Comparison of ENCODE assay signal across 10 mouse cellular contexts in genomic region chr5:139409412-139409811, GRCm38 (mm10). TPM values are rescaled to one million over a fixed set of nuclear protein-coding genes. Genes with fewer than 3 reads are reported as not detected.
DNase-seq lines count a peak whose midpoint lies in the region; ATAC-seq and TF ChIP-seq lines count a peak whose summit lies in the region.
"Had no signal": no experiment of that assay in that cellular context is flagged by ENCODE, and none has a peak within 500 bp of the region (broad histone marks: within the 10 kb centered on the region; RNA-seq: fewer than 3 reads in every experiment).

No protein-coding gene starts in this region.

- no peaks in the 10 kb centered on the region; the same call in 1 of the 2 replicates for H3K4me1 ChIP-seq in cortical plate, adult 2 months (ENCODE audit: control insufficient read depth, insufficient read depth, low read length)
- H3K4me1 ChIP-seq in midbrain, embryonic 13.5 days (replicated peaks) = 0 out of 2 replicates have a peak, but pooled peaks cover 4% of the 10 kb centered on the region

- H3K27me3 ChIP-seq in midbrain, embryonic 13.5 days = no peaks in the 10 kb centered on the region
- H3K27me3 ChIP-seq: embryonic facial prominence, embryonic 12.5 days; neural tube, embryonic 12.5 days had no signal

- H3K4me3 ChIP-seq in cortical plate, adult 2 months (ENCODE audit: insufficient read depth, low read length) = no peak overlapping the region
- H3K4me3 ChIP-seq in midbrain, embryonic 13.5 days (replicated peaks) = no peak overlapping the region
- H3K4me3 ChIP-seq: embryonic facial prominence, embryonic 12.5 days; neural tube, embryonic 12.5 days had no signal

- H3K36me3 ChIP-seq in midbrain, embryonic 13.5 days = peaks cover 5% of the 10 kb centered on the region
- H3K36me3 ChIP-seq: embryonic facial prominence, embryonic 12.5 days; neural tube, embryonic 12.5 days had no signal

- H3K27ac ChIP-seq in cortical plate, adult 2 months (ENCODE audit: insufficient read depth, low read length) = peak overlapping the region; percentile 78
- H3K27ac ChIP-seq in midbrain, embryonic 13.5 days = no peak overlapping the region
- H3K27ac ChIP-seq: embryonic facial prominence, embryonic 12.5 days; neural tube, embryonic 12.5 days had no signal

- 91% methylated on average over 12 of the region's 12 CpGs for WGBS in midbrain, embryonic 13.5 days

- TF ChIP-seq POLR2A in cortical plate, adult 2 months (IDR thresholded peaks at IDR 0.05; ENCODE audit: extremely low read depth, insufficient read depth, low read length) = no peak

- ATAC-seq in midbrain, embryonic 13.5 days = no peak

- no peak for TF ChIP-seq CTCF in cortical plate, adult 2 months (IDR thresholded peaks at IDR 0.05; ENCODE audit: extremely low read depth, insufficient read depth, low read length)

- intact Hi-C loops in heart, postnatal 36 days (cut with DNase I) = loop anchor here (2.0 to 10.0 kb wide), 3 partner anchors 23 to 385 kb away; partner anchors contain the start of genes 3110082I17Rik and Mafk

- H3K4me2 ChIP-seq in midbrain, embryonic 13.5 days (replicated peaks) = no peak overlapping the region
- H3K4me2 ChIP-seq: embryonic facial prominence, embryonic 12.5 days; neural tube, embryonic 12.5 days had no signal

- DNase-seq in cerebellum, postnatal 25 days = peak; percentile 35 to 55
- DNase-seq in cerebellum, adult 18-20 months = no peak
- DNase-seq in heart, postnatal 36 days = peak; percentile 75 to 80
- DNase-seq in lung, postnatal 36 days = peak; percentile 85
- no peak for DNase-seq in cerebellum, postnatal 36 days
- DNase-seq in frontal cortex, postnatal 14 days (ENCODE audit: low spot score in 2 of 2) = no peak

- H3K9me3 ChIP-seq in midbrain, embryonic 13.5 days = no peaks in the 10 kb centered on the region
- H3K9me3 ChIP-seq: embryonic facial prominence, embryonic 12.5 days; neural tube, embryonic 12.5 days had no signal

- H3K9ac ChIP-seq in midbrain, embryonic 13.5 days (replicated peaks) = no peak overlapping the region
- H3K9ac ChIP-seq: embryonic facial prominence, embryonic 12.5 days; neural tube, embryonic 12.5 days had no signal

RNA-seq across cellular contexts. Expression of gene C130050O18Rik, which starts 4.3 kb away (rescaled TPM):
- polyA plus RNA-seq in cortical plate, adult 2 months (2012; rRNA removed) = 0.44 TPM in 2 replicates
- under 1 TPM; 0.62 to 0.64 TPM for total RNA-seq in heart, postnatal 36 days (2021)
- polyA plus RNA-seq in midbrain, embryonic 13.5 days (2015; fragmentation: Nextera tagmentation; extraction: Ambion mirVana) = 0.13 TPM in 1 of 2 replicates, not detected in the other

RNA-seq across cellular contexts. Expression of gene Gper1, which starts 13.5 kb away (rescaled TPM):
- polyA plus RNA-seq in cortical plate, adult 2 months (2012; rRNA removed) = 4.7 and 4.8 TPM in 2 replicates
- 1 to 10 TPM; 1.7 to 2.0 TPM for total RNA-seq in heart, postnatal 36 days (2021)
- 6.0 and 7.5 TPM in 2 replicates for polyA plus RNA-seq in midbrain, embryonic 13.5 days (2015; fragmentation: Nextera tagmentation; extraction: Ambion mirVana)

RNA-seq across cellular contexts. Expression of gene Gpr146, which starts 31.9 kb away (rescaled TPM):
- 15.3 and 16.3 TPM in 2 replicates for polyA plus RNA-seq in cortical plate, adult 2 months (2012; rRNA removed)
- total RNA-seq in heart, postnatal 36 days (2021) = 10 to 100 TPM; 43.6 to 56.2 TPM
- 1.7 TPM in 2 replicates for polyA plus RNA-seq in midbrain, embryonic 13.5 days (2015; fragmentation: Nextera tagmentation; extraction: Ambion mirVana)

RNA-seq across cellular contexts. Expression of gene 3110082I17Rik, which starts 50.9 kb away (rescaled TPM):
- 12.9 and 15.4 TPM in 2 replicates for polyA plus RNA-seq in cortical plate, adult 2 months (2012; rRNA removed)
- 1 to 10 TPM; 4.7 to 5.5 TPM for total RNA-seq in heart, postnatal 36 days (2021)
- polyA plus RNA-seq in midbrain, embryonic 13.5 days (2015; fragmentation: Nextera tagmentation; extraction: Ambion mirVana) = 17.3 and 19.5 TPM in 2 replicates

RNA-seq across cellular contexts. Expression of gene Cyp2w1, which starts 57.0 kb away (rescaled TPM):
- polyA plus RNA-seq in cortical plate, adult 2 months (2012; rRNA removed) = not detected in 2 replicates
- total RNA-seq in heart, postnatal 36 days (2021) = not detected
- not detected in 2 replicates for polyA plus RNA-seq in midbrain, embryonic 13.5 days (2015; fragmentation: Nextera tagmentation; extraction: Ambion mirVana)
- polyA plus RNA-seq: neural tube, embryonic 12.5 days had no signal

Comparison
In these comparisons a context has a peak if more than half of its experiments do, and no peak if none do; other contexts are left out.
1. DNase-seq: peak in cerebellum, postnatal 25 days (2 of 2), heart, postnatal 36 days (2 of 2) and lung, postnatal 36 days (single experiment); none in cerebellum, adult 18-20 months (0 of 2), cerebellum, postnatal 36 days (0 of 2) and frontal cortex, postnatal 14 days (0 of 2).